8 mouse cellular contexts compared by ENCODE assay signal in genomic region chr3:84260024-84260535, GRCm38 (mm10). TPM values are rescaled to one million over a fixed set of nuclear protein-coding genes. Genes with fewer than 3 reads are reported as not detected.
DNase-seq lines count a peak whose midpoint lies in the region; ATAC-seq and TF ChIP-seq lines count a peak whose summit lies in the region.

No protein-coding gene starts in this region.

- H3K4me2 ChIP-seq in forebrain, embryonic 12.5 days: peak overlapping the region; percentile 96
- H3K4me2 ChIP-seq in liver, embryonic 11.5 days: peak overlapping the region; percentile 98

- no peak for TF ChIP-seq POLR2A in bone marrow, adult 2 months (IDR thresholded peaks at IDR 0.05; ENCODE audit: borderline replicate concordance, control insufficient read depth, low read depth, low read length)
- no peak for TF ChIP-seq POLR2A in small intestine, adult 2 months (IDR thresholded peaks at IDR 0.05; ENCODE audit: low read depth, low read length)

- no peaks in the 10 kb centered on the region for H3K36me3 ChIP-seq in forebrain, embryonic 12.5 days (replicated peaks)
- no peaks in the 10 kb centered on the region for H3K36me3 ChIP-seq in liver, embryonic 11.5 days (ENCODE audit: control insufficient read depth, insufficient read depth, low read length)
- H3K36me3 ChIP-seq in small intestine, adult 2 months (ENCODE audit: control insufficient read depth, insufficient read depth, low read length): 0 out of 2 replicates have a peak, but pooled peaks cover 2% of the 10 kb centered on the region

- H3K4me3 ChIP-seq in layer of hippocampus, adult 2 months: peak overlapping the region; percentile 78
- peak overlapping the region; percentile 68 for H3K4me3 ChIP-seq in bone marrow, adult 2 months (replicated peaks; ENCODE audit: control insufficient read depth, low read depth, low read length)
- peak overlapping the region; percentile 71 for H3K4me3 ChIP-seq in forebrain, embryonic 12.5 days (replicated peaks)
- H3K4me3 ChIP-seq in liver, embryonic 11.5 days (ENCODE audit: low read depth, low read length): peak overlapping the region; percentile 62
- peak overlapping the region; percentile 73 for H3K4me3 ChIP-seq in small intestine, adult 2 months (ENCODE audit: low read depth, low read length)

- 7% methylated on average over 8 of the region's 8 CpGs for WGBS in bone marrow, adult 2 months
- WGBS in forebrain, embryonic 12.5 days: 4% methylated on average over 7 of the region's 8 CpGs
- WGBS in liver, embryonic 11.5 days: 6% methylated on average over 7 of the region's 8 CpGs
- WGBS in small intestine, adult 2 months: 7% methylated on average over 8 of the region's 8 CpGs

- H3K9ac ChIP-seq in forebrain, embryonic 12.5 days: peak overlapping the region; percentile 87
- H3K9ac ChIP-seq in liver, embryonic 11.5 days (ENCODE audit: low read depth, low read length): no peak overlapping the region

- TF ChIP-seq CTCF in layer of hippocampus, adult 2 months (conservative IDR thresholded peaks at IDR 0.05): no peak
- TF ChIP-seq CTCF in bone marrow, adult 2 months (IDR thresholded peaks at IDR 0.05; ENCODE audit: control insufficient read depth, insufficient read depth, low read length): no peak
- no peak for TF ChIP-seq CTCF in small intestine, adult 2 months (IDR thresholded peaks at IDR 0.05; ENCODE audit: extremely low read depth, insufficient read length, insufficient replicate concordance, low read depth, low read length)

- peaks cover 35% of the 10 kb centered on the region for H3K27me3 ChIP-seq in forebrain, embryonic 12.5 days
- peaks cover 38% of the 10 kb centered on the region for H3K27me3 ChIP-seq in liver, embryonic 11.5 days (replicated peaks; ENCODE audit: control insufficient read depth, insufficient read depth, low read length)
- H3K27me3 ChIP-seq in small intestine, adult 2 months (ENCODE audit: control insufficient read depth, insufficient read depth, low read length): no peaks in the 10 kb centered on the region

- ATAC-seq in forebrain, embryonic 12.5 days (ENCODE audit: low FRiP score): peak; percentile 59
- no peak for ATAC-seq in liver, embryonic 11.5 days (replicated peaks; ENCODE audit: low FRiP score)

- peak overlapping the region; percentile 99 for H3K27ac ChIP-seq in layer of hippocampus, adult 2 months
- H3K27ac ChIP-seq in bone marrow, adult 2 months (ENCODE audit: control insufficient read depth, insufficient read depth, low read depth, low read length, poor library complexity): no peak overlapping the region
- H3K27ac ChIP-seq in forebrain, embryonic 12.5 days: peak overlapping the region; percentile 79
- H3K27ac ChIP-seq in liver, embryonic 11.5 days (ENCODE audit: low read depth, low read length): no peak overlapping the region
- 0 out of 2 replicates have a peak overlapping the region, but pooled peaks have one; percentile 44 for H3K27ac ChIP-seq in small intestine, adult 2 months (ENCODE audit: insufficient read depth, low read depth, low read length)

- no peaks in the 10 kb centered on the region for H3K4me1 ChIP-seq in bone marrow, adult 2 months (ENCODE audit: control insufficient read depth, insufficient read depth, low read length)
- H3K4me1 ChIP-seq in forebrain, embryonic 12.5 days: peaks cover 69% of the 10 kb centered on the region
- H3K4me1 ChIP-seq in liver, embryonic 11.5 days (replicated peaks; ENCODE audit: control insufficient read depth, insufficient read depth, low read length): peaks cover 17% of the 10 kb centered on the region; the same call in 1 of the 2 replicates
- peaks cover 28% of the 10 kb centered on the region for H3K4me1 ChIP-seq in small intestine, adult 2 months (ENCODE audit: control insufficient read depth, insufficient read depth, insufficient read length, low read length)

- no peak for DNase-seq in layer of hippocampus, adult 2 months (ENCODE audit: low spot score in 2 of 2)
- no peak for DNase-seq in layer of hippocampus, postnatal 36 days
- DNase-seq in liver, embryonic 11.5 days (ENCODE audit: low spot score): no peak
- no peak for DNase-seq in left cerebral cortex, adult 11 months (ENCODE audit: low spot score)
- no peak for DNase-seq in right cerebral cortex, adult 18-20 months

- no peaks in the 10 kb centered on the region for H3K9me3 ChIP-seq in forebrain, embryonic 12.5 days
- H3K9me3 ChIP-seq in liver, embryonic 11.5 days (ENCODE audit: control insufficient read depth, low read length): no peaks in the 10 kb centered on the region

RNA-seq across cellular contexts. Expression of gene Trim2, which starts 46.6 kb away (rescaled TPM):
- total RNA-seq in layer of hippocampus, adult 2 months (2021): 100 to 1,000 TPM; 409 to 447 TPM
- 100 to 1,000 TPM; 410 to 433 TPM for total RNA-seq in layer of hippocampus, postnatal 36 days (2021)
- polyA plus RNA-seq in bone marrow, adult 2 months (2011; ENCODE audit: insufficient read depth, insufficient read length, low replicate concordance, missing spikeins): 2.8 and 10.2 TPM in 2 replicates
- 107 and 110 TPM in 2 replicates for polyA plus RNA-seq in forebrain, embryonic 12.5 days (2016; fragmentation: Nextera tagmentation; extraction: Ambion mirVana)
- polyA plus RNA-seq in liver, embryonic 11.5 days (2014; fragmentation: Nextera tagmentation; extraction: Ambion mirVana): 7.7 and 8.2 TPM in 2 replicates
- polyA plus RNA-seq in small intestine, adult 2 months (2012; rRNA removed): 26.1 and 52.4 TPM in 2 replicates

Comparison
In these comparisons a context has a peak if more than half of its experiments do, and no peak if none do; other contexts are left out.
1. H3K27ac ChIP-seq: peak in layer of hippocampus, adult 2 months (single experiment), forebrain, embryonic 12.5 days (single experiment) and small intestine, adult 2 months (single experiment); none in bone marrow, adult 2 months (single experiment) and liver, embryonic 11.5 days (single experiment).
2. Peak in every context shown above with its lines, with median percentiles within 50 percentile points of each other: H3K4me3 ChIP-seq.